Mouse (Mus musculus) cerebellum, adult 2 months (tissue): Measurements from ENCODE around the gene Ccdc136. TPM values are rescaled to one million over a fixed set of nuclear protein-coding genes. Genes with fewer than 3 reads are reported as not detected.
"Not testable (repeated sequence)": the region's sequence is repeated elsewhere in the genome, so short reads cannot be mapped to it uniquely, and the experiment has no call there.

ENCODE experiments used
- DNase-seq, 2 experiments: peaks; one replicate each; pipeline ENCODE4 v3.0.0; 2021
- H3K27ac ChIP-seq: fragments of 200-500 bp; 2 replicates; pipeline ENCODE4 v1.5.1; 2012; ENCODE audit warnings: low read length, control low read depth, inconsistent platforms; ENCODE audit not compliant: insufficient read depth
- H3K27me3 ChIP-seq: fragments of 200-500 bp; 2 replicates; pipeline ENCODE4 v1.6.1; 2012; ENCODE audit warnings: inconsistent platforms, mild to moderate bottlenecking, low read length, moderate library complexity; ENCODE audit not compliant: control insufficient read depth, insufficient read depth
- H3K4me1 ChIP-seq: fragments of 200-500 bp; 2 replicates; pipeline ENCODE4 v1.6.1; 2011; ENCODE audit warnings: low read length; ENCODE audit not compliant: control insufficient read depth, insufficient read depth
- H3K4me3 ChIP-seq: fragments of 200-500 bp; replicated peaks from 2 replicates; pipeline ENCODE3; 2011; ENCODE audit warnings: mild to moderate bottlenecking, low read depth, low read length, control low read depth; ENCODE audit not compliant: insufficient read depth
- CTCF ChIP-seq: fragments of 200-500 bp; IDR thresholded peaks from 2 replicates; pipeline ENCODE4 v1.5.1; 2011; ENCODE audit warnings: low read depth, mild to moderate bottlenecking, control low read depth, low read length, moderate library complexity, borderline replicate concordance; ENCODE audit not compliant: insufficient read depth
- POLR2A ChIP-seq: fragments of 200-500 bp; IDR thresholded peaks from 2 replicates; pipeline ENCODE4 v1.6.1; 2011; ENCODE audit warnings: low read length, control low read depth, borderline replicate concordance; ENCODE audit not compliant: insufficient read depth
- WGBS: fragments of 180-500 bp; shearing (Covaris S2); methylation state at CpG from one replicate; pipeline ENCODE4 v1.1.7; 2018; 5-methylcytosine and 5-hydroxymethylcytosine counted together
- polyA plus RNA-seq: library from polyadenylated mRNA; depleted of rRNA; stranded (reverse); fragments of >200 nt; gene quantifications from 2 replicates; pipeline ENCODE4 v1.2.3, GENCODE M21; 2012; rRNA removed

The Ccdc136 gene
- 154 and 164 TPM in 2 replicates for polyA plus RNA-seq

DNA sequence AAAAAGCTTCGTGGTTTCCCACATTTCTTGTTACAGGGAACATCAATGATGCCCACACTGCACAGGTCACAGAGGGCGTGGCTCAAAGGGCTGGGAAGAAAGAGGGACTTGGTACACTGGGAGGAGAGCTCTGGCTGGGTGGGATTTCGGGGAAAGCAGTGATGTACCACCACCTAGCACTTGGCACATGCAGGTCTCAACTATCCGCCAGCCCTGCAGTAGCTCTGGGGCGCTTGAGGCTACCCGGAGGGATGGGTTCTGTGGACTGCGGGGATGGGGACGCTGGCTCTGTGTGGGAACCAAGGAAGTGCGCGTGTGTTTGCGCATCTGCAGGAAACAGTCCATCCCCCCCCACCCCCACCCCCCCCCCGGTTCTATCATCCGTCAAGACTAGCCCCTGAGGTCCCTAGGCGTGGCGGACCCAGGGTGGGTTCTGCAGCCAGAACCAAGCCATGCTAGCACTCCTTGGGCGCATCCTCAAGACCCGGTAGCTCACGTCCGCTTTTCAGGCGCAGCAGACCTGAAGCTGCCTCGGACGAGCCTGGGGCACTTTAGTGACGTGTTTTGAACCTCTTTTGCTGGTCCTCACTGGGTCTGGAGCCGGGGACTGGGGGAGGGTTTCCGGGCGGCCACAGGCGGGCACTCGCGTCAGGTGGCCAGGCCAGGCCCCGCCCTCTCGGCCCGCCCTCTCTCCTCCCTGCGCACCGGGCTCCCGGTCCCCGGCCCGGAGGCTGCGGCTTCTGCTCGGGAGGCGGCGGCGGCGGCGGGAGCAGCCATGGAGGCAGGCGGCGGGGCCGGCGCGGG is at the start of gene Ccdc136:
Gene Ccdc136, plus strand, starts transcription at position 400 of the 804 bp plus-strand sequence.
- peak; percentile 90 to 91 for DNase-seq
- under 1% methylated on average over 38 of the region's 49 CpGs for WGBS
- TF ChIP-seq POLR2A (peak; percentile 49; the same call in 1 of the 2 replicates), CTCF (no peak)

DNA sequence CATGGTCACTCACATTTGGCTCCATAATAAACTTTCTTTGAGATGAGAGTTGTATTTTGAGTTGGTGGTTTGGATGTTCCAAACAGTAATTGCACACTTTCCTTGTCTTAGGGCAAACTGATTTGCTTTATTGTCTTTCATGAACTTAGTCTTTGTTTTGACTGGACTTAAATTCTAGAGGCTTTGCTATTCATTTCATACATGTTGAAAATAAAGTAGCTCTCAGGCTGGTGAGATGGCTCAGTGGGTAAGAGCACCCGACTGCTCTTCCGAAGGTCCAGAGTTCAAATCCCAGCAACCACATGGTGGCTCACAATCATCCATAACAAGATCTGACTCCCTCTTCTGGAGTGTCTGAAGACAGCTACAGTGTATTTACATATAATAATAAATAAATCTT is 49.6 kb upstream of the Ccdc136 start:
- DNase-seq, result not testable (repeated sequence)
- WGBS, result 86% methylated on average over 2 of the region's 2 CpGs

More for the DNA sequence above, at the start of gene Ccdc136:
- Histone ChIP-seq H3K4me3 (peak within 1 kb of the TSS; percentile 98), H3K27me3 (no peaks in the 10 kb centered on the region), H3K4me1 (peaks cover 12% of the 10 kb centered on the region), H3K27ac (peak within 1 kb of the TSS; percentile 77)

DNA sequence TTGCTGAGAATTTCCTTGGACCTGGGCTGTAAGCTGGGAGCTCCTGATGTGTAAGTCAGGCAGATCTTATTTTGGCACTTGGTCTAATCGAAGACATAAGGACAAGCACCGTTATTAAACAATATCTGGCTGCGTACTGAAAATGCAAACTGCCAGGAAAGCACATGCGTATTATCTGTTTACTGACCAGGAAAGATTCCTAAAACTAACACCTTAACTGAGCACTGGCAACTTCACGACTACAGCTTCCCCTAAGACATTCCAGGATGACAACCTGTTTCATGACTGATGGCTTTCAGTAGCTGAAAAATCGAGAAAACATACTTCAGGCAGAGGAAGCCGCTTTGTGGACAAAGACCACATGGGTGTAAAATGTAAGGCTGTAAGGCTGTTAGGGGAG is 48.9 kb upstream of the Ccdc136 start:
- peak overlapping the region; percentile 67 for H3K27ac ChIP-seq
- no peaks in the 10 kb centered on the region; the same call in 1 of the 2 replicates for H3K4me1 ChIP-seq
- TF ChIP-seq POLR2A (no peak), CTCF (no peak)
- H3K4me3 ChIP-seq, result peak overlapping the region; percentile 80
- 14% methylated on average over 7 of the region's 7 CpGs for WGBS
- no peak for DNase-seq
- no peaks in the 10 kb centered on the region for H3K27me3 ChIP-seq

More for the DNA sequence above, 49.6 kb upstream of the Ccdc136 start:
- not testable (repeated sequence) for H3K4me3 ChIP-seq, H3K4me1 ChIP-seq, H3K27me3 ChIP-seq, H3K27ac ChIP-seq

DNA sequence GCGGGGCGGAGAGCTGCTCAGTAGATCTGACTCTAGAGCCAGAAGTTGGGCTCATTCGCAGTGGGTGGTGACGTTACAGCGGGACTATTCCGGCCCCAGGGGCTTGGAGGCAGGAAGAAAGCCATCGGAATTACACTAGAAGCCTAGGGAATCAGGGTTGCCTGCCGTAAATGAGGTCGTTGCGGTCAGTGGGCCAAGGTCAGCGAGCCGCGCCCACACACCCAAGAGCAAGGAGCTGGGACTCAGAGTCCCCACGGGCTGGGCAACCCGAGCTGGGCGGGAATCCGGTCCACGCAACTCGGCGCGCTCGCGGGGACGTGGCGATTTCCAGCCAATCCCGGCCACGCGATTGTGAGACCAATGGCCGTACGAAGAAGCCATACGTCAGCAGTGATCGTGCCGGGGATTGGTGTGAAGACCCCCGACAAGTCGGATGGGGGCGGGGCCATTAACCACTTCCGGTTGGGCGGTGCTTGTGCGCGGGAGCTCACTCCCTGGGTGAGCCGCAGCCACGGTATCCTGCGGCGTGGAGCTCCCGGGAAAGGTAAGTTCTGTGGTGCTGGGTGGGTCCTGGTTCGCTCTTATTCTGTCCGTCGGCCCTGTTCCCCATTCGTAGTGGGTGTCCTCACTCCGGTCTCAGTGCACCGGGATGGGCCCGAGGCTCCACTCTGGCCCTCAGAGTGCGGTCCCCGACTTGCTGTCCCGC is 48.3 kb upstream of the Ccdc136 start, which contains the start of gene Calu:
Gene Calu, plus strand, starts transcription at position 405 of the 706 bp plus-strand sequence.
- TF ChIP-seq POLR2A (peak; percentile 93), CTCF (no peak)
- peak within 1 kb of the TSS; percentile 67 for H3K27ac ChIP-seq
- peak within 1 kb of the TSS; percentile 85 for H3K4me3 ChIP-seq
- WGBS, result under 1% methylated on average over 55 of the region's 55 CpGs
- no peaks in the 10 kb centered on the region; the same call in none of the 2 replicates for H3K4me1 ChIP-seq
- no peaks in the 10 kb centered on the region for H3K27me3 ChIP-seq
- DNase-seq, result peak; percentile 99

DNA sequence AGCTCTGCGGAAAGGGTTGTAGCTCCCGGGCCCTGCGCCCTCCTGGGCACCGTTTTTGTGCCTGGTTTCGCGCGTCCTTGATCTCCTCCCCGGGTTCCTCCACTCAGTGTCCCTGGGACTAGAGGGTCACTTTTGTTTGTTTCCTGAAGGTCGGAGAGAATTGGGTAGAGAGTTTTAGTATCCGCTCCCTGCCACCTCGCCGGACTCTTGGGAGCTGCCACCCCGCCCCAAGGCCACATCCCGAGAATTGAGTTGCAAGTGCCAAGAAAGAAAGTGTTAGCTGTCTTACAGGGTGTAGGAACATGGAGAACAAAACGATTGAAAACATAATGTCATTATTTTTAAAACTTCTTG is 47.8 kb upstream of the Ccdc136 start:
- WGBS, result 1% methylated on average over 15 of the region's 15 CpGs
- peak overlapping the region; percentile 85 for H3K4me3 ChIP-seq
- peak overlapping the region; percentile 49 for H3K27ac ChIP-seq
- H3K27me3 ChIP-seq, result no peaks in the 10 kb centered on the region
- TF ChIP-seq POLR2A, result no peak
- TF ChIP-seq CTCF, result no peak
- no peaks in the 10 kb centered on the region; the same call in none of the 2 replicates for H3K4me1 ChIP-seq
- DNase-seq, result no peak

DNA sequence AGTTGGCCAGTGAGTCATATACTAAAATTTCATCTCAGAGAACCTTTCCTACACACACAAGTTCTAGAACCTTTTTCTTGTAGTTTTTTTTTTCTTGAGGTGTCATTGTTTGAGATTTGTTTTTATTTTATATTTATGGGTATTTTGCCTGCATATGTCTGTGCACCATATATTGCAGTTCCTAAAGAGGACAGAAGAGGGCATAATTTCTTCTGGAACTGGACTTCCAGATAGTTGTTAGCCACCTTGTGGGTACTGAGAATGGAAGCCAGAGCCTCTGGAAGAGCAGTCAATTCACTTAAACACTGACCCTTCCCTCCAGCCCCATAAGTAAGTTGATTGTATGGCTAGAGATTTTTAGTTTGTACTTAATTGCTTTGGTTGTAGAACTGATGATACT is 44.5 kb upstream of the Ccdc136 start:
- Histone ChIP-seq H3K27me3 (no peaks in the 10 kb centered on the region), H3K27ac (no peak overlapping the region), H3K4me1 (no peaks in the 10 kb centered on the region; the same call in none of the 2 replicates), H3K4me3 (no peak overlapping the region)
- no peak for TF ChIP-seq POLR2A
- no peak for TF ChIP-seq CTCF
- DNase-seq, result no peak

DNA sequence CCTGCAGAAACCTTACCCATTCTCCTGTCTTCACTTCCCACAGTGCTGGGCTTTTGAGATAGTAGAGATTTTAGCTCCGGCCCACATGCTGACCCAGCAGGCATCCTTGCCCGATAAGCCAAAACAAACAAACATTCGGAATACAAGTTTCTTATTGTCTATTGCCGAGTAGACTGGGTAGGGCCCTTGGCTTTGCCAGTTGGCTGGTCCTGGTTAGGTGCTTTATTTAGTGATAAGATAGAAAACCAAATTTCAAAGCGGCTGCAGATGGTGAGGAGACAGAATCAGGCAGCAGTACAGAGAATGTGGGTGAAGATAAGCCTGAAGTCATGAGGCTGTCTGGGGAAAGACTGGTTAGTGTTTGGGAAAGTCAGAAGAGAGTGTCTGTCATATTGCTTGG is 43.3 kb upstream of the Ccdc136 start:
- WGBS, result 14% methylated on average over 5 of the region's 5 CpGs
- Histone ChIP-seq H3K4me1 (no peaks in the 10 kb centered on the region; the same call in 1 of the 2 replicates), H3K27me3 (no peaks in the 10 kb centered on the region), H3K4me3 (no peak overlapping the region), H3K27ac (no peak overlapping the region)
- TF ChIP-seq POLR2A (no peak), CTCF (no peak)
- DNase-seq, result no peak
